Mouse (Mus musculus) 416B (cell line): ENCODE data around the gene Inka1.
A peak's percentile ranks its signal among the peaks of the same experiment; 100 is the strongest.

Experiments used
- DNase-seq: peaks from one replicate; pipeline ENCODE4 v3.0.0; 2011; ENCODE audit warnings: low read depth

Inka1 gene

DNA sequence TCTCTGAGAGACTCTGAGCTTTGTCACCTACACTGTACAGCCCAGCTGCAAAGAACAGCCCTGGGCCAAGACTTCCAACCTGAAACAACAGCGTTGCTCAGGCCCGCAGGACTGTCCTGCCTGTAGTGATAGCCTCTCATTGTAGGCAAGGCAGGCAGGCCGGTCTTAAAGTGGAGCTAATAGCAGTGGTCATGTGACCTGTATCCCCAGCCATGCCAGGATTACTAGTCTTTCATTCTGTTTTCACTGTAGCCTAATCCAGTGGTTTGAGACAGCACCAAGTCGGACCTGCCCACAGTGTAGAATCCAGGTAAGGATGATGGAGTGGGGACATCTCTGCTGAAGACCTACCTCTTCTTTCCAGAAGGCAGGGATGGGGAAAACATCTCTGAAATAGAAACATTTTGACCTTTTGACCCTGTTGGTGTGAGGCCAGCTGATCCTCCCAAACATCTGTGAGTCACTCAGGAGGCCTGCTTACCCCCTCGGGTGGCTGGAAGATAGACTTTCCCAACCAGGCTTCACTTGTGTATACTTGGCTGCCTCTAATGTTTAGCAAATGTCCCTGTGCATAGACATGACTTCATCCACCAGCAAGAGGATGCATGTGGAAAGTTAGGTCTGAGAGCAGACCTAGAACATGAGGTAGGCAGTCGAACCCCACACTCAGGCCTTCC, 29.9 kb downstream of the Inka1 start:
- peak; percentile 36 for DNase-seq

DNA sequence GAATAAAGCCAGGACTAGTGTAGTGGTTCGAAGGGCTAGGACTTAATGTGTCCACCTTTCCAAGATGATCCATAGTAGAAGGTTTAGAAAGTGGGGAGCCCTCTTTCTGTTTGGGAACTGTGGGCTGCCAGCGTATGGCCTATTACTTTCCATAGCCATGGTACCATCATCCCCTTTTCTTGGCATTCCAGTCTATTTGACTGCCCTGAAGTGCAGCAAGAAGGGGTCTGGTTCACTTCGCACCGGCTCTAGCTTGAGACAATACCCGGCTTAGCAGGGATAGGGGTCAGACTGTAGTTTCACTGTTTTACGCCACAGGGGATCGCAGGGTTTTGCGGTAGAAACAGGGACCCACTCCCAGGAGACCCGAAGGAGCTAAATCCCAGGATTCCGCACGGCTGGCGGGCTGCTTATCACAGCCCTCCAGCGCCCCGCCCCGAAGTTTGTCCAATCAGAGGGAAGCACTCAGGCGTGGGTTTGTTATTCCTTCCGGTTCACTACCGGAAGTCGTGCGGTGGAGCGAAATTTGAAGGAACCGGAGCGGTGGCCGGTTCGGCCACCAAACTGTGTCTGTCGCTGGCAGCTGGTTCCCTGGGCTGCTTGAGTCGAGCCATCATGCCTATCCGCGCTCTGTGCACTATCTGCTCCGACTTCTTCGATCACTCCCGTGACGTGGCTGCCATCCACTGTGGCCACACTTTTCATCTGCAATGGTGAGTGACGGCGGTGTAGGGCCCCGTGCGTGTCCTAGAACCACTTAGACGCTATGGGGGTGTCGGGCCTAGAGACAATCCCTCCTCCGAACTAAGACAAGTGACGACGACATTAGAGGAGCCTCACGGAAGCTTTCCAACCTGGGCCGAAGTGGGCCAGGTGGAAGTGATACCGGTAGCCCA, 35.0 kb downstream of the Inka1 start:
- DNase-seq, result peak; percentile 91

- no peak for DNase-seq
Measured at GRCm38 (mm10) chr9:107949922-107950235, 35.8 kb downstream of the Inka1 start, which contains the start of gene Traip. TSS of gene Traip (plus strand) at chr9:107950136.

- DNase-seq, result no peak
Measured at GRCm38 (mm10) chr9:107949184-107949921, 36.3 kb downstream of the Inka1 start.

GRCm38 (mm10) chr9:107947241-107948194, 38.2 kb downstream of the Inka1 start:
- no peak for DNase-seq

DNA sequence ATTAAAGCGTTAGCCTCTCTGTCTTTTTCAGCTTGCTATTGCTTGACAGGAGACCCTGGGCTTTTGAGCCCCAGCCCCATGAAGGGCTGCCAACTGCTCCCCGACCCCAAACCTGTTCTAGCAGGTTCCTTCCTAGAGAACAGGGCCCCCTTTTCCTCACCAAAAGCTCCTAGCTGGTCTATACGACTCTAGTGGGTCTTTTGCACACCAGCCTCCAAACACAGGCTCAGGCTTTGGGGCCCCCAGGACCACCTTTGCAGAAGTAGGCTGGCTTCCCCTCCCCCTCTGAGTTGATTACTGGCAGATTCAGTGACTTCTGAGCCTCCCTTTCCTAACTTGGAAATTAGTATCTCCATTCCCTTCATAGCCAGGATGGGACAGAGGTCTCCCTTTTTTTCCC, 48.8 kb downstream of the Inka1 start:
- no peak for DNase-seq

DNA sequence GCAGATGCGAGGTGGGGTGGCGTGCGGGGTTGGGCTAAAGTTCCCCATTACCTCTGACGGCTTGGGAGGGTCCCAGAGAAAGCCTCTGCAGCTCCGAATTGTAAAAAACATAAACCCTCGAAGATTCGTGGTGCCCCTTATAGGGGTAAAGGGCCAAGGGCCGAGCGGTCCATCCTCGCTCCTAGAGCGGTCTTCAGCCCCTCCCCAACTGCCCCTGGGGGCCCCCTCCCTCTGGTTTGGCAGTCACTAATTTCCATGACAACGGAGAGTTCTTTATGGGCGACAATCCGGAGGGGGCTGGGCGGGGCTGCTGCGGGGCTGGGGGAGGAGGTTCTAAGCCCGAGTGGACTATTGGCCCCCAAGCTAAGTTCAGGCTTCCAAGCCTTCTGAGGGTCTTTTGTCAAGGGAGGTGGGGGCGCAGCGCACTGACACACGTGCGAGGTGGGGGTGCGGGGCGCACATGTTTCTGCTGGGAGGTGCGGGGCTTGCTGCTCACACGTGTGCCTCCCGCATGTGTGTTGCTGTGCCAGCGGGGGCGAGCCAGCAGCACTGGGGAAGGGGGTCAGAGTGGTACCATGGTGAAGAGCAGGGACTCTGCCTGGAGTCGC, 49.4 kb downstream of the Inka1 start:
- DNase-seq, result no peak

DNA sequence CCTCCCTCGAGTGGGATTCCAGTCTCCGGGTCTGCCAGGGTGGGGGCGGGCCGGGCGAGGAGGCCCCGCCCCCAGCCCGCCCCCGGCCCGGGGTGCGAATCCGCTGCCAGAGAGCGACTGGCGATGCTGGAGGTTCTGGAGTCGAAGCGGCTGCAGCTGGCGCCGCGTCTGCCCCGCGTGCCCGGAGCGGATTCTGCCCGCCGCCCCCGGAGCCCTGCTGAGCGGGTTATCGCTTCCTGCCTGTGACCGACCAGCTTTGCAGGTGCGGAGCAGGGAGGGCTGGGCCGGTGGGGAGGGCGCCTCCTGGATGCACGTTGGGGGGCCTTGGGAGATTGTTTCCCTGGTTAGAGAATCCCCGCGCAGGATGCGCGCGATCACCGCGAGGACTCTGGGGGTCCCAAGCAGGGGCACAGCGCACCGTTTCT, 49.9 kb downstream of the Inka1 start:
- no peak for DNase-seq

DNA sequence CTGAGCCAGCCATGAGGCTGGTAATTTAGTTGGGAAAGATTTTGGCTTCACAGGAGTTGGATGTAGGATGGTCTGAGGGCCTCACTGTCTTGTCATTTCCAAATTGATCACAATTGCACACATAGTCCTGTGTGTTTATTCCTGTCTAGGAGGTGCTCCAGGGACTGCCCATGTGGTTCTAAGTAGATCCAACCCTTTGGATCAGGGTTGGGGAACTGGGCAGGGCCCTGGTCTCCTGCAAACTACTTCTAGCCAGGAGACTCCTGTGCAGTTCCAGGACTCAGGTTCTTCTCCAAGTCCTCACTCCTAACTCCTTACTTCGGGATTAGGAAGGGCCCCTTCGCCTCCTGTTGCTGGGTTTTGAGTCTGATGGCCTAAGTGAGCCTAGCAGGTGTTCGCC, 50.3 kb downstream of the Inka1 start, which contains the start of gene Camkv:
Gene Camkv, plus strand, starts transcription at position 301 of the 400 bp plus-strand sequence.
- DNase-seq, result no peak
